Mouse (Mus musculus) adrenal gland, postnatal 25 days (tissue): ENCODE data around the gene Olfr186. TPM values are rescaled to one million over a fixed set of nuclear protein-coding genes. Genes with fewer than 3 reads are reported as not detected.
"Not testable (repeated sequence)": the region's sequence is repeated elsewhere in the genome, so short reads cannot be mapped to it uniquely, and the experiment has no call there.

ENCODE experiments used
- DNase-seq: peaks from one replicate; pipeline ENCODE4 v3.0.0; 2021; ENCODE audit warnings: mixed read lengths
- long read RNA-seq: library from polyadenylated mRNA; stranded (forward); transcript quantifications from one replicate; pipeline ENCODE4 v2.0.0, GENCODE M21; 2021
- total RNA-seq: library from RNA; stranded (reverse); gene quantifications from 2 replicates; pipeline ENCODE4 v1.2.3, GENCODE M21; 2021

Gene Olfr186
- not detected in 2 replicates for total RNA-seq
- long read RNA-seq: 0 reads

DNA sequence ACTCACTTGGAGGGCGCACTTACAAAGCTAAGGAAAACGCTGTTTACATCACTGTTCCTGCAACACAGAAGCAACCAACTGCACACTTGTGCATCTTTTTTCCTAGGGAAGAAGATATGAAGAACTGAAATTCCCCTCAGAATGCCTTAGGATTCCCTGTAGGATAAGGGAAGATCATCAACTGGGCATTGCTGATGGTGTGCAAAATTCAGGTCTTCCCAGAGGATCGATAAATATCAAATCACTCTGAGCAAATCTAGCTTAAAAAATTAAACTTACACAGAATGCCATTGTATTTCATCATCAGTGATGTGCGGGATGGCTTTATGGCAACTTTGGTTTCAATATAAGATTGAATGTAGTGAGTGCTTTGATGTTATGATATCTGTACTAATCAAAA is at the start of gene Olfr186:
Gene Olfr186 (minus strand): TSS at position 101 of the 400 bp plus-strand sequence.
- no peak for DNase-seq

DNA sequence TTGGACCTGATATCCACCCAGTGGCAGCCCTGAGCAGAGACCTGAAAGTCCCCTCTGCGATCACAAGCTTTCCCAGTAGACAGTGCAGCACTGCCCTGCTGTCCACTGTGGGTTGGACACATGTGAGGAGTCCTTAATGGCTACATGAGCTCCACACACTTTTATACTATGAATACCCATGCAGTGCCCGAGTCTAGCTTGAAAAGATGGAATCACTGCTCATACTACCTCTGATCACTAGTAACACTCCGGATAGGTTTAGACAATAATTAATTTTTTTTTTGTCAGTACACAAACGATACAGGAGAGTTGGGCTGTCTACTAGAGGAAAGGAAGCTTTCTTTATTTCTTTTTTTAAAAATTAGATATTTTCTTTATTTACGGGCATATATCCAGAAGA is 47.8 kb upstream of the Olfr186 start, which contains the start of gene Olfr190:
Gene Olfr190 (minus strand): TSS at position 101 of the 400 bp plus-strand sequence.
- no peak for DNase-seq

- DNase-seq: no peak
Measured at GRCm38 (mm10) chr16:59073520-59073919, 43.4 kb upstream of the Olfr186 start.

GRCm38 (mm10) chr16:59071755-59072154 is 41.7 kb upstream of the Olfr186 start:
- no peak for DNase-seq

DNA sequence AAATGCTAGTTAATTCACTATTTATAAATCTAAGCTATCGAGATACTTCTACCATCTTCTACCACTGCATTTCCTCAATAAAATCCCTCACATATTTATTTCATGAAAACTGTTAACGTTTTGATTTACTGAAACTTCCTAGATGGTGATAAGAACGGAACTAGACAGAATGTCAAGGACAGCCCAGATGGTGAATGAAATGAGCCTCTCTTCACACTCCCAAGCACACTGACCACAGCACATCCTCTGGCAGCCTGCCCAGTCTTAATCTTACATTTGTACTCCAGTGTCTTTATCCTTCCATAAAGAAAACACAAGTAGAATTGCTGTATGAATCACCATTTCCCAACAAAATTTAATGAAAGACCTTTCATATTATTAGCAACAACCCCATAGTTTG is 32.3 kb upstream of the Olfr186 start:
- DNase-seq: not testable (repeated sequence)

DNA sequence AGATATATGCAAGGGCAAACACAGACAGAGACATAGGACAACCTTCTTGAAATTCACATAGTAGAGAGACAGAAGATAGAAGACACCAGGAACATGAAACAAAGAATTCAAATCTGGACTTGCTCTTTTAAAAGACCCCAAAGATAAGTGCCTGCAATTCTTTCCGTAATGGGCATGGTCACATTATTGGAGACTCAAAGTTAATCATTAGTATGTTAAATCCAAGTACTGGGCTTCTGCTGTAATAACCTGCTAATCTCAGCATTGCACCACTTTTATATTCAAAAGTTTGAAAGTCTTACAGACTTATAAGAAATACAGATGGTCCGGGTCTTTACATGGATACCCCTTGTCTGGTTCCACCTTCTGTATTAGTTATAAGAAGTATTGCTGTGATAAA is 19.2 kb upstream of the Olfr186 start:
- DNase-seq: not testable (repeated sequence)

- no peak for DNase-seq
Measured at GRCm38 (mm10) chr16:59048860-59049259, 18.8 kb upstream of the Olfr186 start.

- no peak for DNase-seq
Measured at GRCm38 (mm10) chr16:59047579-59047978, 17.5 kb upstream of the Olfr186 start.

DNA sequence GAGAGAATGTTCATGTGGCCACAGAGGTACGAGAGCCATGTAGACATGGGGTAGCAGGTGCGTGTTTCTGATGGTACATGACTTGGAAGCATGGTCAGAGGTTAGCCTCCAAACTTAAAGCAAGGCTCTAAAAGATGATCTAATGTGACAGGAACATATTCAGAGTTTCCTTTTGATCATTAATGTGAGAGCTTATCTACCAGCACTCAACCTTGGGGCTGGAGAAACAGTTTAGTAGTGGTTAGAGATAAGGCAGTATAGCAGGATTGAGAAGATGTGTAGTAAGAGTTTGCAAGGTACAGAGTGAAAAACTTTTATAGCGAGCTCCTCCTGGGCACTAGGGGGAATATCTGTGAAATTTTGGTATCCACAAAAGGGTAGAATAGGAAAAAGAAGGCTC is 15.7 kb upstream of the Olfr186 start:
- no peak for DNase-seq

DNA sequence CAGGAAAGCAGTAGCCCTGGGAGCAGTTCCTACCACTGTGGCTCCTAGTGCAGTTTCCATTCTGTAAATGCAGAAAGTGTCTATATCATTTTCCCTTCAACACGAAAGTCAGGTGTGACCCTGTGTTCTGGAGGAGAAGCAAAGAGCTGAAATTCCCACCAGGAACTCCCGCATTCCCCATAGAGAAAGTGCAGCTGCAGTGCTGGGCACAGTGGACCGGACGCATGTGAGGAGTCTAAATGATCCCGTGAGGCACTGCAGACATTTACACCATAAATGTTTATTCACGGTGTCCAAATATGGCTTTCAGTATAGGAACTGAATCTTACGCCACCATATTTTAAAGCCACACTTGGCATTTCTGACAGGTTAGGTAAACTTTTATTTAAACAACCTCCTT is 9.6 kb upstream of the Olfr186 start, which contains the start of gene Olfr187:
Gene Olfr187 (minus strand): TSS at position 58 of the 400 bp plus-strand sequence.
- DNase-seq: no peak

DNA sequence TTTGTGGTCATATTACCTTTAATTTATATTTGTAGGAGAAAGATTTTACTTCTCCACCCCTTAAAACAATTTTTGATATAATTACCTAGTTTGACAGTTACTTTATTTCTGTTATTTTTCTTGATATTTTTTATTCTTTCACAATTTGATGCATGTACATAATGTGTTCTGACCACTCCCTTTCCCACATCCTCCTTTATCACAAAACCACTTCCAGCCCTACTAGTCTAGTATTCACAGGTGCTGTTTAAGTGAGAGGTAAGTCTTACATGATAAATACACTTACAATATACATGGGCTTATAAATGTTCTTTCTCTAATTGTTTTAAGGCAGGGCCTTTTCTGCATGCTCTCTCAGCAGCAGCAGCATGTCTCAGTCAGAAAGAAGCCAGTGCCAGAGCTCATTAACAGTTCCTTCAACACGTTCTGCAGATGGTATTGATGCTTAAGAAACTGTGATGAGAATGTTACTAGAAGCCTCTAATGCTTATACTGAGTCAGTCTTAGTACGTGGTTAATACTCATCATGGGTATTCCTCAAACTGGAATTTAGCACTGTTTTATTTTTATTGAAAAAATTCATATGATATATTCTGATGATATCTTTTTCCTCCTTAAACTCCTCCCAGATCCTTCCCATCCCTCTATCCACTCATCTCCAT is 16.6 kb downstream of the Olfr186 start:
- no peak for DNase-seq

DNA sequence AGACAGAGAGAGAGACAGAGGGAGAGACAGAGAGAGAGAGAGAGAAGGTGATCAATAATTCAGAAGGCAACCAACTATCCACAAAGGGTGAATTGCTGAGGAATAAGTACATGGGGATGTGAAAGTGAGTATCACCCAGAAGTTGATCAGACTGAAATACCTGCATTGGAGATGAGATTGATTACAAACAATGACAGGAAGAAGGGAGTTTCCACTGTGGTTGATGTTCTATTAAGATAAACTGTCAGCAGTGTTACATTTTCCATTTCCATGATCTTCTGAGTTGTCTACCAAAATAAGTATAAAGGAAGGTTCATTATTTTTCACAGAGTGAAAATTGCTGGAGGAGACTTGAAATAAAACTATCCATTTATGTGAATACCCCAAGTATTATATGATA is 22.9 kb downstream of the Olfr186 start:
- no peak for DNase-seq

DNA sequence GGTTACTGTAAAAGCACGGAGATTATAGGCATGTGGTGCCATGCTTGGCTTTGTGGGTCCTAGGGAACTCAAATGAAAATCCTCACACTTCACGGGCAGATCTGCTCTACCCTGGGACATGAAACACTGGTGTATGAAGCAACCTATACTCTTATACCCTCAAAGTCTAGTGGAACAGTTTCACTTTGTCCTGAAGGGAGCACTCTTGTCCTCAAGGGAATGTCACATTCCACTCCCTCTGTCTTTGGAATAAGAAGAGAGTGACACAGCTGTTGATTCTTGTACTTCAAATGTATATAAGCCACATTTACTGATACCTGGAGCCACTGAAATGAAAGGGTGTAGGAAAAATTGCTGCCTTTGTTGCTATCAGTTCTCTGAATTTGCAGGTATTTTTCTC is 35.0 kb downstream of the Olfr186 start, which contains the start of gene Olfr183:
Gene Olfr183 (plus strand): TSS at position 301 of the 400 bp plus-strand sequence.
- DNase-seq: no peak

Other genes with a start within 250 kb of the Olfr186 start
- not detected in 2 replicates for gene Olfr173, start 230.0 kb downstream of the Olfr186 start, total RNA-seq
- not detected in 2 replicates for gene Olfr175-ps1, start 203.5 kb downstream of the Olfr186 start, total RNA-seq
- gene Olfr177, start 155.5 kb downstream of the Olfr186 start, total RNA-seq: not detected in 2 replicates
- not detected in 2 replicates for gene Olfr178, start 138.2 kb downstream of the Olfr186 start, total RNA-seq
- not detected in 2 replicates for gene Olfr181, start 101.5 kb downstream of the Olfr186 start, total RNA-seq
- gene Olfr180, start 100.9 kb downstream of the Olfr186 start, total RNA-seq: not detected in 2 replicates
- gene Olfr183, start 34.9 kb downstream of the Olfr186 start, total RNA-seq: not detected in 2 replicates
- gene Olfr187, start 9.5 kb upstream of the Olfr186 start, total RNA-seq: not detected in 2 replicates
- gene Olfr190, start 47.7 kb upstream of the Olfr186 start, total RNA-seq: not detected in 2 replicates
- gene Olfr191, start 59.5 kb upstream of the Olfr186 start, total RNA-seq: not detected in 2 replicates
- gene Olfr193, start 81.6 kb upstream of the Olfr186 start, total RNA-seq: not detected in 2 replicates
- gene Olfr194, start 90.8 kb upstream of the Olfr186 start, total RNA-seq: not detected in 2 replicates
- not detected in 2 replicates for gene Olfr195, start 116.8 kb upstream of the Olfr186 start, total RNA-seq
- gene Olfr196, start 140.2 kb upstream of the Olfr186 start, total RNA-seq: not detected in 2 replicates
- gene Olfr198, start 173.2 kb upstream of the Olfr186 start, total RNA-seq: not detected in 2 replicates
- gene Olfr199, start 189.5 kb upstream of the Olfr186 start, total RNA-seq: not detected in 2 replicates
- gene Olfr201, start 242.3 kb upstream of the Olfr186 start, total RNA-seq: not detected in 2 replicates